Mouse (Mus musculus) MEL-GATA-1-ER (cell line): ENCODE measurements around the gene Zfp383.
"Not testable (repeated sequence)": the region's sequence is repeated elsewhere in the genome, so short reads cannot be mapped to it uniquely, and the experiment has no call there.

Experiments
- DNase-seq: peaks from one replicate; pipeline ENCODE4 v3.0.0-alpha.2; 2012; ENCODE audit warnings: low read depth; ENCODE audit errors: extremely low read depth

The Zfp383 gene

DNA sequence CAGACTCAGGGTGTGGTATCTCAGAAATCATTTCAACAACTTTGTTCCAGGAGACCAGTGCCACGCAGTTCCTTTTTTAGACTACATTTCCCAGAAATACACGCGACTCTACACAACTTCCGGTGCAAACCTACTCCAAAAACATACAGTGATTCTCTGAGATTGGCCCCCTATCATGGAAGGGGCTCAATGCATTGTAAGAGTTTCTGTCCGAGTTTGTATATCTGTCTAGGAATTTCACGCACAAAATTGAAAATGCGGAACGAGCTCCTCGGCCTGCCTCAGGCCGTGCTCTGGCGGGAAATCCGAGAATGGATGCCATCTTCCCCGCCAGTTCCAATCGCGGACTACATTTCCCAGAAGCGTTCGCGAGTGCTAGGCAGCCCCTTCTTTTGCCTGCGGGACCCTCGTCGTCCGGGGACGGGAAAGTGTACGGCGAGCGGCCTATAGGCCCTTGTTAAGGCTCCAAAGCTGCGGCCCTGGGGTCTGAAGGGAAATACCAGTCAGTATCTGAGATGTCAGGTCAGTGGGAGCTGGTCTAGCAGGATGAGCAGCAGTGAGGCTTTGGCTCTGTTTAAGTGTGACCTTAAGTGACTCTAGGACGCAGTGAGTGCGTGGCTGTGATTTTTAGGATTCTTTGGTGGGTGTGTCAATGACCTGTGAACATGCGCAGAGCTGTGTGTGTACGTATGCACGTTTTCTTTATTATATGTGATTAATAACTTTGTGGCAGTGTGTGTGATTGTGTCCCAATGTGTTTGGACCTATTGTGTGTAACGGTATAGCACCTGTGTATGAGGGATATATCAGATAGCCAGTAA lies at the start of gene Zfp383:
Zfp383 (plus strand) TSS at position 94 of the 821 bp plus-strand sequence.
- DNase-seq: peak; percentile 61

DNA sequence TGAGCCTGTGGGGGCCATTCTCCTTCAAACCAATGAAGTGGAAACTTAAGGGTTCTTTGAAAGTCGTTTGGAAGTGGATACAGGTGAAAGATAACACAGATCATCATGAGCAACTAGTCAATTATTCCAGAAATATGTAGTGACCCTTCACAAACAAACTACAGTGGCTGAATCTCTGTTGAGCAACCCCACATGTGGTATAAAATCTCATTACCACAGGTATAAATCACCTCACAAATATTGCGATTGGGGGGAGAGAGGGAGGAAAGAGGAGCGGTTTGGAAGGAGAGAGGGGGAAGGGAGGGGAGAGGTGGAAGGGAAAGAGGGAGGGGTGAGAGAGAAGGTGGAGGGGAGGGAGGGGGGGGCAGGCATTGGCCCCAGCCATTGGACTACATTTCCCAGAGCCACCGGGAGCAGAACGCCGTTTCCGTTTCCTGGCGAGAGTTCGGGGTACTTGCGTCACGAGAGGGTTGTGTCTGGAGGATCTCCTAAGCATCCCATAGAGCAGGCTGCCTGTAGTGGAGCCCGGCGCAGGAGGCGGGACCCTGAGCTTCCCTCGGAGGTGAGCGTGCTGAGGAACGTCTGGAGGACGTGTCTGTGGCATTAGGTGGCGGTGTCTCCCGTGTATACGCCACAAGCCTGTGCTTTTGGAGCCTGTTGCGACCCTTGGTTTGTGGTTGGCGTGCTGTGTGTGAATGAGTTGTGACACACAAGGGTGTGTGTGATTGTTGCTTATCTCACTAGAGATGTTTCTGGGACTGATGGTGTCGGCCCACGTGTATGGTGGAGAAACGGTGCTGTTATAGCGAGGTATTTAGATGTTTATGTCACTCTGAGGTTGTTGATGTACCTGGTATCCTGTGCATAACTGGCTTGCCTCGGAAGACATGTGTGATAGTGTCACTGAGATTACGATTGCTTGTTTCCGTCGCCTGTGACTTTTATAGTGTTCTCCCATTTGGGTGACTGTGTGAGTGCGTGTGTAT lies 48.2 kb upstream of the Zfp383 start, which contains the start of gene Zfp420:
Zfp420 (plus strand) TSS at position 448 of the 986 bp plus-strand sequence.
- DNase-seq: peak; percentile 90

DNA sequence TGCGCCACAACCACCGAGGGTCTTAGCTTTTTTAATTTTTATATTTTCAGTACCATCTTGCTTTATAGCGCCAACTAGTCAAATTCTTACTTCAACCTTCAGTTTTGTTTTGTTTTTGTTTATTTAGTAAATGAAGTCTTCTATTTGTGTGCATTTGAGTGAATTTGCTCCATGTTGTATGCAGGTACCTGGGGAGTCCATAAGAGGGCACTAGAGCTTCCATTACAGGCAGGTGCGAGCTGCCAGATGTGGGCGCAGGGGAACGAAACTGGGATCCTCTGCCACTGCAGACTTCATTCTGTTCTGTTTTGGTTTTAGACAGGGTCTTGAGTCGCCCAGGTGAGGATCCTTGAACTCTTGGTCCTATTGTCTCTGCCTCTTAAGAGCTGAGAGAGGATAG lies 46.4 kb upstream of the Zfp383 start:
- peak; percentile 45 for DNase-seq

DNA sequence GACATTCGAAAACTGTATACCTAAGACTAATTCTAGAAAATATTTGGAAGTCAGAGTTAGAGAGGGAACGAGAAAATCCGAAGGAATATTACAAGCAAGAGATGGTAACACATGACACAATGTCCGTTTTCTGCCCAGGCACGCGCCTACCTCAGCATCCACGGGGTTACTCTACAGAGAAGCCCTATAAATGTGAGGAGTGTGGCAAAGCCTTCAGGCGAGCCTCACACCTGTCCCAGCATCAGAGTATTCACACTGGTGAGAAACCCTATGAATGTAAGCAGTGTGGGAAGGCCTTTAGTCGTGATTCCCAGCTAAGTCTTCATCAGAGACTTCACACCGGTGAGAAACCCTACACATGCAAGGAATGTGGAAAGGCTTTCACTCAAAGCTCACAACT lies 33.8 kb upstream of the Zfp383 start:
- no peak for DNase-seq

DNA sequence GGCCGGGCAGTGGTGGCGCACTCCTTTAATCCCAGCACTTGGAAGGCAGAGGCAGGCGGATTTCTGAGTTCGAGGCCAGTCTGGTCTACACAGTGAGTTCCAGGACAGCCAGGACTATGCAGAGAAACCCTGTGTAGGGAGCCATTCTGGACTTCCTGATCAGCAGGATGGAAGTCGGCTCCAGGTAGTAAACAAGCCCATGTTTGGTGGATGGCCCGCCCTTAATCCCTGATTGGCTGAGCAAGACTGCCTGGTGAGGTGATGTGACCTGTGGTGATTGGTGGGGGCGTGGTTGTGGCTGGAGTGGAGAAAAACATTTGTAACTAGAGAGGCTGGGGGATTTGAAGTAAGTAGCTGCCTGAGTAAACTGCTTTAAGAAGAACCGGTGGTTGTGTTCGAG lies 30.5 kb upstream of the Zfp383 start:
- DNase-seq: not testable (repeated sequence)

DNA sequence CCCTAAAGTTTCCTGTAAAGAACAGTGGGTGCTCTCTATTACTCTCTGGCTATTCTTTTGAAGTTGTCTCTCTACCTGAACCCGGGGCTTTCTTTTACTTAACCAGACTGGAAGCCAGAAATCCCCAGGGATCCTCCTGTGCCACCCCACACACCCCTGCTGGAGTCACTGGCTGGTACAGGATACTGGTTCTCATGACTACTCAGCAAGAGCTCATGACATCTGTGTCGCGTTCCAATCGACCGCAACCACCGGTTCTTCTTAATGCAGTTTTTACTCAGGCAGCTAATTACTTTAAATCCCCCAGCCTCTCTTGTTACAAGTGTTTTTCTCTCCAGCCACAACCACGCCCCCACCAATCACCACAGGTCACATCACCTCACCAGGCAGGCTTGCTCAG lies 28.0 kb upstream of the Zfp383 start:
- DNase-seq: no peak

DNA sequence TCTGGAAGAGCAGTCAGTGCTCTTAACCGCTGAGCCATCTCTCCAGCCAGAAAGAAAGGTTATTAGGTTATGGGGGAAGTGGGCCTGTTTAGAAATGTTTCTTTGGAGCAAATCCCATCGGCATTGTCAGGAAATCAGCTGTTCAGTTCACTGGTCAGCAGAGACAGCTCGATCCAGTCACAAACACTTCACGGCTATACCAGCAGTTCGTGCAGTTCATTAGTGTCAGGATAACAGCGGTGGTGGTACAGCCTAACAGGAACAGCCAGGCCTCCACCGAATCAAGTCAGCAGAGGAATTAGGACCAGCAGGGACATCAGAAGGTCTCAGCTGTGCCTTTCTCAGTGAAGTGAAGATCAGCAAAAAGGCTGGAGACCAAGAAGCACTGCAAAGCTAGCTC lies 27.1 kb upstream of the Zfp383 start:
- DNase-seq: no peak

DNA sequence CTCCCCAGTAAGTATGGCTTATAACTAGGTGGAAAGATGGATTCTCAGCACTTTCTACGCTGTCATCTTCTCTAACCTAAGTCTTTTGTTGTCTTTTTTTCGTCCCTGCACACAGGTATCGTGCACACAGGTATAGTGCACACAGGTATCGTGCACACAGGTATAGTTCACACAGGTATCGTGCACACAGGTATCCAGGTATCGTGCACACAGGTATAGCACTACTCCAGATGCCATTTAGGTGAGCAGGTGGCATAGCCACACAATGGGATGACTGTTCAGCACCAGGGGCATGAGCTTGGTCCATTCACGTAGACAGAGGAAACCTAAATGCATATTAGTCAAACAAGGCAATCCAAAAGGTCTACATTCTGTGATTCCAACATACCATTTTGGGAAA lies 17.5 kb upstream of the Zfp383 start:
- DNase-seq: no peak

DNA sequence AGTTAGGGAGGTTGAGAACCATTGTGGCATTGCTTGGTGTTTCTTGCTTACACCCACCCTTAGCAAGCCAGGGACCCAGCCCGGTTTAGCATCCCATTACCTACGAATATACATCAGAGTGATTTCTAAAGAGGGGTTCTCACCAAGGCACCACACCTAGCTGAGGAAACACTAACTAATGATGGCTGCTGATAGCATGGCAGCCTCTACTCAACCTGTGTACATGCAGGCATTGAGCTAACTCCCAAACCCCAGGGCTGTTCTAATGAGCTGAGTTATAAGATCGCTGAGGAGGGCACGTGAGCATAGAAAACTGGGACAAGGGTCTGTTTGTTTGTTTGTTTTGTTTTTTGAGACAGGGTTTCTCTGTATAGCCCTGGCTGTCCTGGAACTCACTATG lies 15.3 kb upstream of the Zfp383 start:
- DNase-seq: no peak

DNA sequence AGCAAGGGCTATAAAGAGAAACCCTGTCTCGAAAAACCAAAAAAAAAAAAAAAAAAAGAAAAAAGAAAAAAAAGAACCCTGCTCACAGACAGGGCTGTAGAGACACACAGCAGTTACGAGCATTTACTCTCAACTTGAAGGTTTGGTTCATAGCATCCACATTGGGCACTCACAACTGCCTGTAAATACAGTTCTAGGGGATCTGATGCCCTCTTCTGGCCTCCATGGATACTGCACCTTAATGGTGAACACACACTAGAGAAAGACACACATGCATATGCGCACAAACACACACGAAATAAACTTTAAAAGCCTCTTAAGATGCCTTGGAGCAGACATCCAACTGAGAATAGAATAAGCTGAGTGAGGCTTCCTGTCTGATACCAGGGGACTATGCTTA lies 9.7 kb upstream of the Zfp383 start:
- no peak for DNase-seq

DNA sequence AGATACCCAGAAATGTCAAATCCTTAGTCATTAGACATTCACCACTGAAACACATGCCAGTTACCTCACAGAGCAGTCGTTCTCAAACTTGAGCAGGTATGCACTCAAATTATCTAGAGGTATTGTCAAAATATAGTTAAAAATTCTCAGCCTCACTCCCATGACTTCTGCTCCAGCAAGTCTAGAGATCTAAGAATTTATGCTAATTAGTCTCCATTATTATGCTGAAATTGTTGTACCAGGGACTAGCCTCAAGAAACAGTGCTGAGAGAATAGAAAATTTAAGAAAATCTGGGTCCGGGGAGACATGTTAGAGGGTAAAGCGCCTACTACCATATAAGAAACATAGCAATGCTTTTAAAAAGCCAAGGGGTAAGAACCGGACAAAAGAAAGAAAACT lies 3.9 kb upstream of the Zfp383 start:
- DNase-seq: no peak

DNA sequence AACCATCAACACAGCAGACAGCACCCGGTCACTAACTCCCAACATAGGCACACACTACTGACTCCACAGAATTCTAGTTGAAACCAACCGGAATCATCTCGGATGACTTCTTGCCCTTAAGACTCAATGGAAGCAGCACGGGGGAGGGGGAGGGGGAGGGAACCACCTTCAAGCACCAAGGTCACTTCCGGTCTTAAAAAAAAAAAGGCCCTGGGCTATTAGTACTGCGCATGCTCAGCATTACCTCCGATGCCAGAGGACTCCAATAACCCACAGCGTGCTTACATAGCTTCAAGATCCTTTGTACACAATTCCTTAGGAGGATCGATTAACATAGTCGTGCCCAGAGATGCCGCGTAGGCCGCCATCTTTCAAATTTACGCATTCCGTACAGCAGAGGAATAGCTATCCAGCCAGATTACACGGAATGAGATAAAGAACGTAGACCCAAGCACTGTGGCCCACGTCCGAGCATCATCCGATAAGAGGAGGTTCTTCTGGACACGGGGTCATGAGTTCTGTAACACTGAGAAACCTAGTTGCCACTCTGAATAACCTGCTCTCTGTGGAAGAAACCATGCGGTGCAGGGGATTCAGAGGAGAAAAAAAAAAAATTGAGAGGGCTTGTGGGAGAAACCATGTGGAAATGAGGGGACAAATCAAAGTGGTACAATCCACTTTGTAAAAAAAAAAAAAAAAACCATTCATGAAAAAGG lies 1.9 kb upstream of the Zfp383 start, which contains the start of gene Zfp27:
Zfp27 (minus strand) TSS at position 607 of the 716 bp plus-strand sequence.
- DNase-seq: peak; percentile 74

DNA sequence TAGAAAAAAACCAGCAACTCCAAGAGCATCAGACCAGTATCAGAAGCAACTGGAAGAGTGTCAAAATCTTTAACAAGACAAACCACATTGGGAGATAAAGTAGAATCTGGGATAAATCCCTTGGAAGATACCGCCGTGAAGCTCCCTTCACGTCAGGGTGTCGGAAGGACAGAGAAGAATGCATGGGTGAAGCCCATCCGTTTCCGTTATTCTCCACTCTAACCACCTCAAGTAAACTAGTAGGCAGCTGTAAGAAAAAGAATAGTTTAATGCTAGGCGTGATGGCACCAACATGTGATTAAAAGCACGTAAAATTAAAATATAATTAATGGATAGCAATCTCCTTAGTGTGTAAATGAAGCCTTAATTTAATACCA lies 1.4 kb upstream of the Zfp383 start:
- DNase-seq: no peak

DNA sequence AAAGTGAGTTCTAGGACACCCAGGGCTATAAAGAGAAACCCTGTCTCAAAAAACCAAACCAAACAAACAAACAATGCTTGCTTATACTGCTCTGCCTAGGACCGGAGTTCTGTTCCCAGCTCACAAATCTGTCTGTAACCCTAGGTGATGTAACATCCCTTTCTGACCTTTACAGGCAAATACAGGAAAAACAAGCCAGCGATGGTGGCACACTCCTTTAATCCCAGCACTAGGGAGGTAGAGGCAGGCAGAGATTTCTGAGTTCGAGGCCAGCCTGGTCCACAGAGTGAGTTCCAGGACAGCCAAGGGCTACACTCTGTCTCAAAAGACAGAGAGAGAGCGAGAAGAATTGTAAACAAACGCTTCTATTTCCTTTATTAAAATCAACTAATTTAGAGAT lies 817 bp upstream of the Zfp383 start:
- DNase-seq: no peak

DNA sequence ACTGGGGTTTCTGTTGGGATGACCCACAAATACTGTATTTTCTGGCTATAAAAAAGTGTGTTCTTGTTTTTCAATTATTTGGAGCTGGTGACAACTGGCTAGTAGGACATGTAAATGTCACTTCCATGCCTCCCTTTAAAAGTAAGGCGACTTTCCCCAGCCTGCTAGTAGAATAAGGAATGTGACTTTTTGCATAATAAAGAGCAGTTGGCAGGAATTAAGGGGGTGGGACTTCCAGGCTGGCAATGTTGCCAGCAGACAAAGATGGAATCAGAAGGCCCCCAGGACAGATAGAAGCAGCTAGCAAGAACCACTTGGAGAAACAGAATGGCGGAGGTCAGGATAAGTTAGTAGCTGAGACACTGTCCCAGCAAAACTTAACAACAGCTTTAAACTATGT lies 2.2 kb downstream of the Zfp383 start:
- DNase-seq: no peak

DNA sequence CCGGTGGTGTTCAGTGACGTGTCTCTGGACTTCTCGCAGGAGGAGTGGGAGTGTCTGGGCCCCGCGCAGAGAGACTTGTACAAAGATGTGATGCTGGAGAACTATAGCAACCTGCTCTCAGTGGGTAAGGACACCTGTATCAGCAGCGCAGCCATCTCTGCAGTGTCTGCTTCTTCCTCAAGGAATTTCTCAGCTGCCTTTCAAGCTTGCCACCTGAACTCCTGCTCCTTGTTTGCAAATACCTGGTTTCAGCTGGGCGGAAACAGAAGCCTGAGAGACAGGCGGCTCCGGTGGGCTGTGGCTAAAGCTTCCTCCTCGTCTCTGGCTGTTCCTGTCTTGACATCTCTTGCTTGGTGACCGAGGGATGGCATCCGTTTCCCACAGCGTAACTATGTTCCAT lies 4.1 kb downstream of the Zfp383 start:
- DNase-seq: no peak

DNA sequence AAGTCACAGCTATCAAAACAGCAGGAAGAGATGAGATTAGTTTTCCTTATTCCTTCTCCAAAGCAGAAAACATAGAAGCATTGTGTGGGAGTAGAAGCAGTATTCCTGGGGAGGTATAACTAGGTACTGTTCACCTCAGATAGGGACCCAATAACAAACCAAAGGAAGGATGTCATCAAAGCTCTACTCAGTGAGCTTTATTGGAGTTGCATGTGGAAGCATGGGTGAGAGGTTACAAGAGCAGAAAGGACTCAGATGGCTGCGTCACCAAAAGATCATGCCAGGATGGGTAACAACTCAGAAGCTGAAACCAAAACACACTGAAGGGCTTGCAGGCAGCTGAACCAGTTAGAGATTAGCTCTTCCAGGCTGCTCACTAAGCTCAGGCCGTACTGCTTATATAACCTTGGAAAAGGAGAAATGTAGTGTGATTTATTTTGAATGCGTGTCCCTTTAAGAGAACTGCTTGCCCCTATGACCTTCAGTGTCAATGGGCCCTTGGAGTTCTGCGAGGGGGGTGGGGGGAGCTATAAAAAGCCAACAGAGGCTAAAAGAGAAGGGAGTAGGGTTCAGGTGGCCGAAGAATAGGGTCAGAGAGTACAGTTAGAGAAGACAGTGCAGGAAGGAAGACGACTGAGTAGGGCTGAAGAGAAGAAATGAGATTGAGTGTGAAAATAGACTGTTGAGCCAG lies 9.5 kb downstream of the Zfp383 start:
- no peak for DNase-seq

DNA sequence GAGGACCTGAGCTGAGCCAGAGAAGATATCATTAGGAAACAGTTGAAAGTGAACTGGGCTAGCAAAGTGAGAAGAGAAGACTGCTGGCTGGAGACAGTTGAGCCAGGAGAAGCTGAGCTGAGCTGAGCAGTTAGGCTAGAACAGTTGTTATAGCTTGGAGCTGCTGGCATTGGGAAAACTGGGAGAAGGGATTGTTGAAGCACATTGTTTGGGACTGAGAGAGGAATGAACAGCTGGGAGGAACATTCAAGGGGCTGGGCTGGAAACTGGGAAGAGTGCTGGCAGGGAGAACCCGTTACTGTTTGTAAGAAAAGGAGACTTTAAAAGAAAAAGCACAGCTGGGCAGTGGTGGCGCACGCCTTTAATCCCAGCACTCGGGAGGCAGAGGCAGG lies 10.0 kb downstream of the Zfp383 start:
- DNase-seq: no peak

DNA sequence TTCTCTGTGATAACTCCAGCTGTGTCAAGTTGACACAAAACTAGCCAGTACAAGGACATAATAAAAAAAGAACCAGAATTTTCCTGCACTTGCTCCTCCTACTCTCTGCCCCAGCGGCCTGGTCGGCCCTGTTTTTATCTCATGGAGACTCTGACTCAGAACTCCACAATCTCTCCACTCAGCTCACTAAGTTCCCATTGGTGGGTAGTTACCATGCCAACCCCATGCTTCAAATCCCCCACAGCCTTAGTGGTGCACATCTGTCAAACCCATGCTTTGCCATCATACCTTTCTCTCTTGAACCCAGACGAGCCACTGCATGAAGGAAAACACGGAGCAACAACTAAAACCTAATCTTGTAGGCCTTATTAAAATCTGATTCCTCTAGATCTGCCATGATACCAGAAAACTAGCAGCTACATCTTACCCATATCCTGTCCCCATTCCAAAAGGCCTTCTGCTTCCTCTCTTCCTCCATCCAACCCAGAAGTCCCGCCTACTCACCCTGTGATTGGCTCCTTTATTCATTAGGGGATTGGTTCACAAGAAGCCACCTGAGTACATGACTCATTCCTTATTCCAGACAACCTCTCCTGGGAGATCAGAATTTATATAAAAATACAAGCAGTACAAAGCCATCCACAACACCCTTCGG lies 13.5 kb downstream of the Zfp383 start:
- no peak for DNase-seq

DNA sequence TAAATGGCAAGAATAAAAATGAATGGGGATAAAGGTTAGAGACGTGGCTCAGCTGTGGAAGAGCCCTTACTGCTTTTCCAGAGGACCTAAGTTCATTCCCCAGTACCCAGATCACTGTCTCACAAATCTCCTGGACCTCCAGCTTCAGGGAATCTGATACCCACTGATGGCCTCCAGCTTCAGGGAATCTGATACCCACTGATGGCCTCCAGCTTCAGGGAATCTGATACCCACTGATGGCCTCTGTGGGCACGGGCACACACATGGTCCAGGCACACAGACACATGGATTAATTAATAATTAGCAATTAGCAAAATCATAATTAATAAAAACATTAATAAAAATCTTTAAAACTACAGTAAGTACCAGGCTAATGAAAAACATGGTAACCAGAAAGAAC lies 14.8 kb downstream of the Zfp383 start:
- DNase-seq: no peak
